Mouse (Mus musculus) heart, adult 11 months (tissue): Measurements from ENCODE around the gene P3h4.
"Not testable (repeated sequence)": the region's sequence is repeated elsewhere in the genome, so short reads cannot be mapped to it uniquely, and the experiment has no call there.

Experiments
- DNase-seq: peaks from one replicate; pipeline ENCODE4 v3.0.0; 2022

Gene P3h4

DNA sequence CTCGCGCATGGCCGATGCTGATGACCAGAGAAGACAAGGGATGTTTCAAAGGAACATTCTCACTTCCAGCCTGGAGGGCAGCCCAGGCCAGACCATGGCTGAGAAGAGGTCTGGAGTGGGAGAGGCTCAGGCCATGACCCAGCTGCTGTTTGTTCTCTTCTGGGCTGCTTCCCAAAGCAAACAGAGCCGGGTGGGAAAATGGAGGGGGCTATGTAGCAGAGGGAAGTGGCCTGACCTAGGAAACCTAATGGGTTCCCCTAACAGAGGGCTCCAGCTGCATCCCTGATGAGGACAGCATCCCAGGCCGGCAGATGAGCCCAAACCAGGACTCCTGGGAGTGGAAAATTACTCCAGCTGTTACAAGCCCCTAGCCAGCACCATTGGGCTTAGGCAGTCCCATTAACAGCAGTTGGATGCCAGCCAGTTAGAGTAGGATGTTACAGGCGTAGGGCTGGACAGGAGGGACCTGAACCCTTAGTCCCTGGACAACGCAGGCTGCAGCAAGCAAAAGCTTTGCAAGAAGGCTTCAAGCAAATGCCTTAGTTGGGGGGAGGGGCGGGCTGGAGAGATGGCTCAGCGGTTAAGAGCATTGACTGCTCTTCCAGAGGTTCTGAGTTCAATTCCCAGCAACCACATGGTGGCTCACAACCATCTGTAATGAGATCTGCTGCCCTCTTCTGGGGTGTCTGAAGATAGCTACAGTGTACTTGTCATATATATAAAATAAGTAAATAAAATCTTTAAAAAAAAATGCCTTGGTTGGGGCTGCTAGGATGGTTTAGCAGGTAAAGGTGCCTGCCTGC lies 23.4 kb downstream of the P3h4 start:
- peak; percentile 100 for DNase-seq

GRCm38 (mm10) chr11:100389931-100390445 lies 24.6 kb downstream of the P3h4 start:
- DNase-seq: peak; percentile 99

GRCm38 (mm10) chr11:100388588-100388987 lies 26.0 kb downstream of the P3h4 start:
- DNase-seq: peak; percentile 99

- peak; percentile 99 for DNase-seq
Measured at GRCm38 (mm10) chr11:100387589-100388375, 26.9 kb downstream of the P3h4 start.

DNA sequence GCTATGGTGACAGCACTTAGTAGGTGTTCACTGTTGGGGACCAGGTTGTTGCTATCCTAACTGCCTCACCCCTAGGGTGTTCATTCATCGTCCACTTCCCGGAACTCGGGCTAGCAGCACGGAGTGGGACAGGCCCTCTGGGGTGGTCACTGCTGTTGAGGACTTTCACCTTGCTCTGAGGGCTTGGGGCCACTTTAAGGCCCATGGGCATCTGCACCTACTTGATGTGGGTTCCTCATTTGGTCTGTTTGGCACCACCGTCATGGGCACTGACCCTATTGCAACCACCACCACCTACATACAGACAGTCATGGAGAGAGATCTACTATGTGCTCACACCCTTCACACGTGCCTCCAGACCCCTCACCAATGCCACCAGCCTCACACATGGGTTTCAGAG lies 27.5 kb downstream of the P3h4 start:
- DNase-seq: peak; percentile 96

GRCm38 (mm10) chr11:100386586-100386985 lies 28.1 kb downstream of the P3h4 start:
- DNase-seq: peak; percentile 97

DNA sequence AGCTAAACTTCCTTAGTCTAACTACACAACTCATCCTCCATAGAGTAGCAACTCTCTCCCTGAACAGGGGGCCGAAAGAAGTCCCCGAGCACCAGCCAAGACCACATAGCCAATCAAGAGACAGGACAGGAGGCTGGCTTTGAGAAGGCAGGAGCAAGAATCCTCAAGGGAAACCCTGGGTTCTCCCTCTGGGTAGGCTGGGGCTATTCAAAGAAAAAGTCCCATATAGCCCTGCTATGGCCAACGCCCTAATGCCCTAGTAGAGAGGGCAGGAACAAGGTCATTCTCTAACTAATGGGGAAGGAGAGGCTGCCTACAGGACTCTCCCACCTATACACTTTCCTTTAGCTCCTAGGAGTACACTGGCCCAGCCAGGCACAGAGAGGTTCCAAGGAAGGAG lies 29.6 kb downstream of the P3h4 start:
- DNase-seq: no peak

- DNase-seq: no peak
Measured at GRCm38 (mm10) chr11:100382682-100383081, 32.0 kb downstream of the P3h4 start.

DNA sequence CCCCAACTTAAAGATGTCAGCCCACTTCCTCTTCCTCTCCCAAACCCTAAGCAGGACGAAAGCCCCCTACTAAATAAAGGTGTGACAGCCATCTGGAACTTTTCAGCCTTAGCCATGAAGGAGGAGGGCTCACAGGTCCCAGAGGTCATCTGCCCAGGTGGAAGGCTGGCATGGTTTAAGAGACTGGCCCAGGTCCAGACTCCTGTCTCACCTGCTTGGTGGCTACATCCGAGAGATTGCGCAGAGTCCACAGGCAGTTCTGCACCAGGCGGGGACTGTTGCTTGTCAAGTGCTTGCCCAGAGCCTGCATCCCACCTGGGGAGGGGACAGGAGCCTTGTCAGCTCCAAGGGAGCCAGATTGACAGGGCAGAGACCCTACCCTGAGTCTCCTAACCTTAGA lies 35.3 kb downstream of the P3h4 start:
- DNase-seq: peak; percentile 90

DNA sequence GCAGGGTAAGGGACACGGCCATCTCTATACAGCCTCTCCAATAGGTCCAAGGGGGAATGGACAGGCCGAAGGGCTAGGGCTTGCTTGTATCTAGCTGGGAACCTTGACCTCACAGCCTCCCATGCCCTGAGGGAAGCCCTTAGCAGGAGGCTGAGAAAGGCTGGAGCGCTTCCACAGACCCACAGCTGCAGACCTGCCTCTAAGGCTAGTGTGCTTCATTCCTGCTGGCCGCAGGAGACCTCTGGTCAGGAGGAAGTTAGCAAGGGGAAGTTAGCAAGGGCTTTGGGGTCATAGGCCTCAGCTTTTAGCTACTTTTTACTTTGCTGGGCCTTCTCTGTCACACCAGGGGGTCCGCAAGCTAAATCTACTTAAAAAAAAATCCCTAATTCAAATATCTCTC lies 36.2 kb downstream of the P3h4 start:
- DNase-seq: peak; percentile 93

DNA sequence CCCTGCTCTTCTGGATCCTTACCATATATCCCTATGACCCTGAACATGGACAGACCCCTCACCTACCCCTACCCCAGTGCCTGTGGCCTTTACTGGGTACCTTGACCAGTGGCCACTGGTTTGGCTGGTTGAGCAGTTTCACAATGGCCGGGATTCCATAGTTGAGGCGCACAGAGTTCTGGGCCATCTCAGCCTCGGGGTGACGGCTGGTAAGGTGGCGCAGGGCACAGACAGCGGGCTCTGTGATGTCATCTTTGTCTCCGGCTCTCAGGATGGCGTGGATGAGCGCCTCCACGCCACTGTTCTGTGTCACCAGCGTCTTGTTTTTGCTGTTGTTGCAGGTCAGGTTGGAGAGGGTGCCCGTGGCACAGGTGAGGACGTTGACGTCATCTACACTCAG lies 36.6 kb downstream of the P3h4 start:
- peak; percentile 93 for DNase-seq

GRCm38 (mm10) chr11:100376746-100377389 lies 37.8 kb downstream of the P3h4 start:
- peak; percentile 96 for DNase-seq

DNA sequence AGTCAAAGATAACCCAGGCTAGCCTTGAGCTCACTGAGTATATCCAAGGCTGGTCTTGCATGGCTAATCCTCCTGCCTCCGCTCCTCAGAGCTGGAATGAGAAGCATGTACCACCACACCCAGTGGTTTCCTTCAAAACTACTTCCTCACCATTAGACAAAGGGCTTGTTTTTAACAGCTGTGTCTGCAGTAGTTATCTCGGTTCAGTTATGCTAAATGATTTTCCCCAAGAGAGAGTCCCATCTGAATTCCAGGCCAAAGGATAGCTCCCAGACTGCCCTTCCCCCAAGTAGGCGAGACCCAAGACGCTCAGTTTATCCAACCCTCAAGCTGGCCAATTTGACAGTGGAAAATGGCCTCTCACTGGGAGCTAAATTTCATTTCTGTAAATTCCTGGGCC lies 38.6 kb downstream of the P3h4 start:
- DNase-seq: peak; percentile 97

GRCm38 (mm10) chr11:100375127-100375526 lies 39.5 kb downstream of the P3h4 start:
- DNase-seq: no peak

DNA sequence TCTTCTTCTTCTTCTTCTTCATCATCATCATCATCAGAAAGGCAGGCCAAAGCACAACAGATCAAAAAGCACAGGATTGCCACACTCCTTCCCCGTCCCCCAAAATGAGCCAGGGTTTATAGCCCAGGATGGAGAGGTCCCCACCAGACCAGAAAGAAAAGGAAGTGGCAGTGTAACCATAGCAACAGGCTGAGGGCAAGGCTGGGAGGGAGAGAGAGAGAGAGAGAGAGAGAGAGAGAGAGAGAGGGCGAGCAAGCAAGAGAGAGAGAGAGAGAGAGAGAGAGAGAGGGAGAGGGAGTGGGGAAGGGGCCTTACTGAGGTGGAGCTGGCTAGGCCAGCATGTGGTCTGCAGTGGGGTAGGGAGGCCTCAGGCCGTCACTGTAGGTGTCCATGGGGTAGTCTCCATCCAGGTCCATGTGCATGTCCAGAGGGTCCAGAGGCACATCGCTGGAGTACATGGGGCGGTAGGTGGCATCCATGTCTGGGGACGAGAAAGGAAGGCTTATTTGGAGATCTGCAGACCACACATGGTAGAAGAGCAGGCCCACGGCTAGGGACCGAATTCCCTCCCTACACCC lies 42.6 kb downstream of the P3h4 start:
- DNase-seq: no peak

DNA sequence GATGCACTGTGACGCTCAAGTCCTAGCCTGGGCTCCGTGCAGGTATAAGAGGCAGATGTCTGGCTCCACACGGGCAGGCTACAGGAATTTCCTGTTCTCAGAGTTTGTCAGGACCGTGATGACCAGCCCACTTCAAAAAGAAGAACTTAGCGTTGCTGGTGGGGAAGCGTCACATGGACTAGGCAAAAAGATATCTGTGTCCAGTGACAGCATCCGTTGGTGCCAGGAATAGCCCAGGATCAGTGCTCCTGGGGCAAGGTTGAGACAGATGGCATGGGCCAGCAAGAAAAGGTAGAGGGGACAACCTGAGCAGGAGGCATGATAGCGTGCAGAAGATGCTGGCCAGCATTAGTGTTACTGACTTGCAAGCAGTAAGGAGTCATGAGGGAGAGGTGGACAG lies 44.8 kb downstream of the P3h4 start:
- peak; percentile 94 for DNase-seq

- DNase-seq: peak; percentile 91
Measured at GRCm38 (mm10) chr11:100369145-100369544, 45.5 kb downstream of the P3h4 start.

GRCm38 (mm10) chr11:100362979-100363562 lies 51.6 kb downstream of the P3h4 start:
- DNase-seq: no peak

GRCm38 (mm10) chr11:100362209-100362978 lies 52.2 kb downstream of the P3h4 start:
- peak; percentile 95 for DNase-seq

DNA sequence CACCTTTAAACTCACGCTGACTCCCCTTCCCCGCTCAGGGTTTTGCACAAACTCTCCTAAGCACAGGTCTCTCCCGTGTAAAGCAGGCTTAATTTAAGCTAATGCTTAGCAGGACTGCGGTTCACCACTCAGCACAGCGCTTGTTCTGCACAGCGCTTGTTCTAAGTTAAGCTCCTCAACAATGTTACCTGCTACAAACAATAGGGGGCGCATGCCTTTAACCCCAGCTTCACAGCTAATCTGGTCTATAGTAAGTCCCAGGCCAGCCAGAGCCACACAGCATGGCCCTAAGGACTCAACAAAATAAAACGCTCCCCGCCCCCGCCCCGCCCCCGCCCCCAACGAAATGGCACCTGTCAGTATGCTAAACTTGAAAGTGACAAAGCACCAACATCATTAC lies 53.6 kb downstream of the P3h4 start:
- not testable (repeated sequence) for DNase-seq

DNA sequence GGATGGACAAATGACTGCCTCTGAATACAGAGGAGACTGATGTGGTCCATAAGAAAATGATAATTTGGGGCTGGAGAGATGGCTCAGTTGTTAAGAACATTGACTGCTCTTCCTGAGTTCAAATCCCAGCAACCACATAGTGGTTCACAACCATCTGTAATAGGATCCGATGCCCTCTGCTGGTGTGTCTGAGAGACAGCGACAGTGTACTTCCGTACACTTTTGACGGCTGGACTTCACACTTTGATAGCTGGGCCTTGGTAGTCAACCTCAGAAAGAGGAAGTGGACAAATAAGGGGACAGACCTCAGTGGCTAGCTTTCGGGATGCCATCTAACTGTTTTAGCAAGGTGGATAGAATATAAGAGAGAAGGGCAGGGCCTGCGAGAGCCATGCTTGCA lies 54.5 kb downstream of the P3h4 start:
- no peak for DNase-seq
